Mouse (Mus musculus) heart, postnatal 0 days (tissue): ENCODE data around the gene Cntn2.

Experiments used
- CTCF ChIP-seq: IDR thresholded peaks from 2 replicates; pipeline ENCODE4 v1.5.1; 2016; ENCODE audit warnings: antibody characterized with exemption, control low read depth, low read depth
- EP300 ChIP-seq: IDR thresholded peaks from 2 replicates; pipeline ENCODE4 v1.6.1; 2016; ENCODE audit warnings: antibody characterized with exemption, low read depth

- TF ChIP-seq CTCF = no peak
- no peak for TF ChIP-seq EP300
Observed at GRCm38 (mm10) chr1:132572851-132573250, 29.8 kb upstream of the Cntn2 start.
